7 mouse cellular contexts compared by ENCODE assay signal in genomic region chr11:45980893-45981253, GRCm38 (mm10). TPM values are rescaled to one million over a fixed set of nuclear protein-coding genes. Genes with fewer than 3 reads are reported as not detected.
DNase-seq lines count a peak whose midpoint lies in the region; ATAC-seq and TF ChIP-seq lines count a peak whose summit lies in the region.

No protein-coding gene starts in this region.

- no peaks in the 10 kb centered on the region for H3K4me1 ChIP-seq in neural tube, embryonic 11.5 days (ENCODE audit: control insufficient read depth, insufficient read depth, low read length)
- no peaks in the 10 kb centered on the region for H3K4me1 ChIP-seq in forebrain, postnatal 0 days (ENCODE audit: insufficient read depth)
- peaks cover 12% of the 10 kb centered on the region; the same call in 1 of the 2 replicates for H3K4me1 ChIP-seq in limb, embryonic 15.5 days
- H3K4me1 ChIP-seq in stomach, embryonic 15.5 days = peaks cover 14% of the 10 kb centered on the region; the same call in 1 of the 2 replicates

- H3K27me3 ChIP-seq in neural tube, embryonic 11.5 days (ENCODE audit: control insufficient read depth, insufficient read depth, low read length) = no peaks in the 10 kb centered on the region
- H3K27me3 ChIP-seq in forebrain, postnatal 0 days (ENCODE audit: insufficient read depth, low read length) = no peaks in the 10 kb centered on the region
- peaks cover 6% of the 10 kb centered on the region; the same call in 1 of the 2 replicates for H3K27me3 ChIP-seq in limb, embryonic 15.5 days
- no peaks in the 10 kb centered on the region for H3K27me3 ChIP-seq in stomach, embryonic 15.5 days (replicated peaks)

- no peaks in the 10 kb centered on the region for H3K36me3 ChIP-seq in neural tube, embryonic 11.5 days (ENCODE audit: control insufficient read depth, insufficient read depth, low read length)
- H3K36me3 ChIP-seq in forebrain, postnatal 0 days (ENCODE audit: insufficient read depth) = no peaks in the 10 kb centered on the region
- no peaks in the 10 kb centered on the region for H3K36me3 ChIP-seq in limb, embryonic 15.5 days
- no peaks in the 10 kb centered on the region for H3K36me3 ChIP-seq in stomach, embryonic 15.5 days

- no peak for DNase-seq in neural tube, embryonic 11.5 days (ENCODE audit: low spot score)
- no peak for DNase-seq in neural tube, embryonic 10.5 days (ENCODE audit: extremely low spot score, low spot score)
- no peak for DNase-seq in forebrain, postnatal 0 days
- DNase-seq in retina, embryonic 14.5 days (ENCODE audit: low spot score) = no peak
- DNase-seq in B cell, adult 2 months = no peak

- peak overlapping the region; percentile 53; the same call in 1 of the 2 replicates for H3K27ac ChIP-seq in neural tube, embryonic 11.5 days (ENCODE audit: low read depth, low read length)
- H3K27ac ChIP-seq in forebrain, postnatal 0 days (ENCODE audit: low read depth, low read length) = peak overlapping the region; percentile 59; the same call in 1 of the 2 replicates
- 0 out of 2 replicates have a peak overlapping the region, but pooled peaks have one; percentile 75 for H3K27ac ChIP-seq in limb, embryonic 15.5 days
- peak overlapping the region; percentile 16; the same call in 1 of the 2 replicates for H3K27ac ChIP-seq in stomach, embryonic 15.5 days

- H3K9me3 ChIP-seq in neural tube, embryonic 11.5 days (ENCODE audit: control insufficient read depth, low read length) = no peaks in the 10 kb centered on the region
- no peaks in the 10 kb centered on the region for H3K9me3 ChIP-seq in forebrain, postnatal 0 days (ENCODE audit: low read length)
- no peaks in the 10 kb centered on the region for H3K9me3 ChIP-seq in limb, embryonic 15.5 days
- no peaks in the 10 kb centered on the region for H3K9me3 ChIP-seq in stomach, embryonic 15.5 days

- 45% methylated on average over 19 of the region's 19 CpGs for WGBS in neural tube, embryonic 11.5 days
- 36% methylated on average over 19 of the region's 19 CpGs for WGBS in forebrain, postnatal 0 days
- 44% methylated on average over 19 of the region's 19 CpGs for WGBS in limb, embryonic 15.5 days
- 43% methylated on average over 19 of the region's 19 CpGs for WGBS in stomach, embryonic 15.5 days

- no peak for TF ChIP-seq CTCF in forebrain, postnatal 0 days (IDR thresholded peaks at IDR 0.05; ENCODE audit: low read depth)

- 0 out of 2 replicates have a peak, but pooled peaks have one; percentile 3 for ATAC-seq in neural tube, embryonic 11.5 days (ENCODE audit: insufficient read depth, low FRiP score, low TSS enrichment)
- ATAC-seq in forebrain, postnatal 0 days = no peak
- peak; percentile 40; the same call in 1 of the 2 replicates for ATAC-seq in limb, embryonic 15.5 days (ENCODE audit: insufficient number of reproducible peaks, low FRiP score, low TSS enrichment, low read depth)
- no peak for ATAC-seq in stomach, embryonic 15.5 days (ENCODE audit: insufficient read depth, low FRiP score, low read depth)

- peak overlapping the region; percentile 83 for H3K9ac ChIP-seq in neural tube, embryonic 11.5 days (ENCODE audit: low read length)
- peak overlapping the region; percentile 75 for H3K9ac ChIP-seq in forebrain, postnatal 0 days
- peak overlapping the region; percentile 82 for H3K9ac ChIP-seq in limb, embryonic 15.5 days
- peak overlapping the region; percentile 81 for H3K9ac ChIP-seq in stomach, embryonic 15.5 days

- peak overlapping the region; percentile 54 for H3K4me3 ChIP-seq in neural tube, embryonic 11.5 days (ENCODE audit: low read depth, low read length)
- peak overlapping the region; percentile 58 for H3K4me3 ChIP-seq in forebrain, postnatal 0 days (ENCODE audit: low read depth, low read length)
- peak overlapping the region; percentile 63 for H3K4me3 ChIP-seq in limb, embryonic 15.5 days
- peak overlapping the region; percentile 64 for H3K4me3 ChIP-seq in stomach, embryonic 15.5 days (replicated peaks)

- peak overlapping the region; percentile 77 for H3K4me2 ChIP-seq in neural tube, embryonic 11.5 days (ENCODE audit: low read depth)
- H3K4me2 ChIP-seq in forebrain, postnatal 0 days (ENCODE audit: low read depth) = peak overlapping the region; percentile 91
- peak overlapping the region; percentile 88 for H3K4me2 ChIP-seq in limb, embryonic 15.5 days
- peak overlapping the region; percentile 93 for H3K4me2 ChIP-seq in stomach, embryonic 15.5 days

RNA-seq across cellular contexts. Expression of gene Sox30, which starts 0.8 kb away (rescaled TPM):
- polyA plus RNA-seq in neural tube, embryonic 11.5 days (2014; fragmentation: Nextera tagmentation; extraction: Ambion mirVana) = 0.09 and 0.26 TPM in 2 replicates
- 0.23 and 0.57 TPM in 2 replicates for total RNA-seq in forebrain, postnatal 0 days (2014; rRNA removed)
- polyA plus RNA-seq in forebrain, postnatal 0 days (2015; fragmentation: Nextera tagmentation; extraction: Ambion mirVana) = 0.10 and 0.13 TPM in 2 replicates
- polyA plus RNA-seq in limb, embryonic 15.5 days (2015; fragmentation: Nextera tagmentation; extraction: Ambion mirVana) = 0.24 and 0.28 TPM in 2 replicates
- 0.17 and 0.24 TPM in 2 replicates for polyA plus RNA-seq in stomach, embryonic 15.5 days (2015; fragmentation: Nextera tagmentation; extraction: Ambion mirVana)

RNA-seq across cellular contexts. Expression of gene Thg1l, which starts 25.6 kb away (rescaled TPM):
- polyA plus RNA-seq in neural tube, embryonic 11.5 days (2014; fragmentation: Nextera tagmentation; extraction: Ambion mirVana) = 14.1 and 14.9 TPM in 2 replicates
- 12.2 and 13.2 TPM in 2 replicates for total RNA-seq in forebrain, postnatal 0 days (2014; rRNA removed)
- polyA plus RNA-seq in forebrain, postnatal 0 days (2015; fragmentation: Nextera tagmentation; extraction: Ambion mirVana) = 8.0 and 10.1 TPM in 2 replicates
- polyA plus RNA-seq in limb, embryonic 15.5 days (2015; fragmentation: Nextera tagmentation; extraction: Ambion mirVana) = 9.7 and 11.3 TPM in 2 replicates
- 11.2 and 11.8 TPM in 2 replicates for polyA plus RNA-seq in stomach, embryonic 15.5 days (2015; fragmentation: Nextera tagmentation; extraction: Ambion mirVana)

RNA-seq across cellular contexts. Expression of gene Lsm11, which starts 36.1 kb away (rescaled TPM):
- polyA plus RNA-seq in neural tube, embryonic 11.5 days (2014; fragmentation: Nextera tagmentation; extraction: Ambion mirVana) = 11.3 and 11.5 TPM in 2 replicates
- 60.9 and 61.7 TPM in 2 replicates for total RNA-seq in forebrain, postnatal 0 days (2014; rRNA removed)
- 14.7 and 23.6 TPM in 2 replicates for polyA plus RNA-seq in forebrain, postnatal 0 days (2015; fragmentation: Nextera tagmentation; extraction: Ambion mirVana)
- polyA plus RNA-seq in limb, embryonic 15.5 days (2015; fragmentation: Nextera tagmentation; extraction: Ambion mirVana) = 4.1 and 5.6 TPM in 2 replicates
- polyA plus RNA-seq in stomach, embryonic 15.5 days (2015; fragmentation: Nextera tagmentation; extraction: Ambion mirVana) = 6.1 and 7.6 TPM in 2 replicates

Comparison
In these comparisons a context has a peak if more than half of its experiments do, and no peak if none do; other contexts are left out.
1. ATAC-seq: peak in neural tube, embryonic 11.5 days (single experiment) and limb, embryonic 15.5 days (single experiment); none in forebrain, postnatal 0 days (single experiment) and stomach, embryonic 15.5 days (single experiment).
2. H3K27ac ChIP-seq: peak in every context shown above with its lines; median percentile 75 in limb, embryonic 15.5 days; 59 in forebrain, postnatal 0 days; 53 in neural tube, embryonic 11.5 days; 16 in stomach, embryonic 15.5 days.
3. Peak in every context shown above with its lines, with median percentiles within 50 percentile points of each other: H3K4me2 ChIP-seq, H3K4me3 ChIP-seq and H3K9ac ChIP-seq.